Mouse (Mus musculus) megakaryocyte, embryonic 14.5 days (primary cell): ENCODE results near the gene Tbx10. TPM values are rescaled to one million over a fixed set of nuclear protein-coding genes. Genes with fewer than 3 reads are reported as not detected.
"Not testable (repeated sequence)": the region's sequence is repeated elsewhere in the genome, so short reads cannot be mapped to it uniquely, and the experiment has no call there.

Experiments
- H3K27me3 ChIP-seq: replicated peaks from 2 replicates; pipeline ENCODE3; 2012; ENCODE audit warnings: inconsistent platforms
- H3K36me3 ChIP-seq: replicated peaks from 2 replicates; pipeline ENCODE3; 2012; ENCODE audit warnings: low read length, inconsistent platforms, mixed read lengths
- H3K4me1 ChIP-seq: 2 replicates; pipeline ENCODE4 v1.6.1; 2012; ENCODE audit warnings: inconsistent platforms
- H3K4me3 ChIP-seq: replicated peaks from 2 replicates; pipeline ENCODE3; 2012; ENCODE audit warnings: moderate library complexity, mild to moderate bottlenecking, inconsistent platforms
- H3K9me3 ChIP-seq: 2 replicates; pipeline ENCODE4 v1.6.1; 2012; ENCODE audit warnings: inconsistent platforms
- FLI1 ChIP-seq: IDR thresholded peaks from 2 replicates; pipeline ENCODE4 v1.6.1; 2012; ENCODE audit warnings: low read length, inconsistent platforms, mixed read lengths
- GATA1 ChIP-seq: IDR thresholded peaks from 3 replicates; pipeline ENCODE4 v1.6.1; 2012; ENCODE audit warnings: mixed read lengths, low read length, inconsistent platforms, borderline replicate concordance
- polyA plus RNA-seq: library from polyadenylated mRNA; stranded (reverse); fragments of >175 nt; gene quantifications from 2 replicates; pipeline ENCODE4 v1.2.3, GENCODE M21; 2012; ENCODE audit warnings: low replicate concordance; ENCODE audit not compliant: insufficient read depth

Tbx10 gene
- polyA plus RNA-seq, 1 experiment, result not detected

DNA sequence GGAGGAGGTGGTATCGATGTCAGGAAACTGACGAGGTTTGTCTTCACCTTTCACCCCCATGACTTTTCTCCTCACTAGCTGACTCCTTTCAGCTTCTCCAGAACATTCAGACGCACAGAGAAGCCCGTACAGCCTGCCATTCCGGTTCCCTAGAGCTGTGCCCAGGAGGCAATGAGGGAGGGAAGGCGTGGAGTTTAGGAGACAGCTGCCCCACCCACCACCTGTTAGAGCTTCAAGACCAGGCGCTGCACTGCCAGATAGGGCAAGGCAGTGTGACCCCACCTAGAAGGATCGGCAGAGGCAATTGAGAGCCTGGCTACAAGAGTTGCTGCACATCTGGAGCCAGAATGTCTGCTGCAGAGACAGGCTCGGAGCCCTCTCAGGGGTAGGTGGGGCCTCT lies 20.3 kb upstream of the Tbx10 start, which contains the start of gene Aldh3b2:
Gene Aldh3b2 (plus strand): TSS at position 100 of the 400 bp plus-strand sequence.
- Histone ChIP-seq H3K4me1 (peaks cover 22% of the 10 kb centered on the region), H3K36me3 (no peaks in the 10 kb centered on the region), H3K4me3 (no peak within 1 kb of the TSS), H3K27me3 (peaks cover 63% of the 10 kb centered on the region), H3K9me3 (no peaks in the 10 kb centered on the region)
- no peak for TF ChIP-seq GATA1
- no peak for TF ChIP-seq FLI1

DNA sequence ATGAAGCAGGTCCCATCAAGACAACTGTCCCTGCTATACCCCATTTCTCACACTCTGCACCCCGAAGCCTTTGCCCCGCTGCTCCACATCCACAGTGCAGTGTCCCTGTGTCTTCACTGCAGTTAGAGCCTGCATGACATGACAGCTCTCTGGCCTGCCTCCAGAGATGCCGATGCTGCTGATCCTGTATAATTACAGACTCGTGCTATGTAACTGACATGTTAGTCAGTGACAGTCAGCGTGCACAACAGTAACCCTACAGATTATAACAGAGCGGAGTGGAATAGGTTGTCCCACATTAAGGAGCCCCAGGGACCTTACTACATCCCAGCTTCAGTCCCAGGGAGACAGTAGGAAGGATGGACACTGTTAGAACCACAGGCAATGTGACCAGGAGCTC lies 17.9 kb upstream of the Tbx10 start:
- H3K4me3 ChIP-seq, H3K9me3 ChIP-seq, H3K36me3 ChIP-seq: not testable (repeated sequence)
- Histone ChIP-seq H3K27me3 (peaks cover 57% of the 10 kb centered on the region), H3K4me1 (peaks cover 14% of the 10 kb centered on the region)

DNA sequence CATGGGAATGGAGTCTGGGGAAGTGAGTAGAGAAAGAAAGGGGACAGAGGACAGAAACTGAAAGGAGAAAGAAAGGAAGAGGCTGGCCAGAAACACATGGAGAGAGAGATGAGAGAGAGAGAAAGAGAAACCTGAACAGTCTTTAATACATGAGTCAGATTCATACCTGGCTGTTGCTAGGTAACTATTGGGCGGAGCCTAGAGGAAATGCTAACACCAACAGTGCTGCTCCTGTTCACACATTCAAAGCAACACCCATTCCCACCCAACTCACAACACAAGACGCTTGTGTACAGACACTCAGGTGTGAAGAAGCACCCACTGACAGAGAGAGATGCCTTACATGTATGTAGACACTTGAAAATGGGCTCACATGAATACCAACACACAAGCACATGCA lies 16.7 kb upstream of the Tbx10 start:
- no peaks in the 10 kb centered on the region for H3K9me3 ChIP-seq
- H3K36me3 ChIP-seq, result no peaks in the 10 kb centered on the region
- H3K4me1 ChIP-seq, result peaks cover 24% of the 10 kb centered on the region
- TF ChIP-seq FLI1, result no peak
- no peak for TF ChIP-seq GATA1
- H3K4me3 ChIP-seq, result no peak overlapping the region
- peaks cover 55% of the 10 kb centered on the region for H3K27me3 ChIP-seq

DNA sequence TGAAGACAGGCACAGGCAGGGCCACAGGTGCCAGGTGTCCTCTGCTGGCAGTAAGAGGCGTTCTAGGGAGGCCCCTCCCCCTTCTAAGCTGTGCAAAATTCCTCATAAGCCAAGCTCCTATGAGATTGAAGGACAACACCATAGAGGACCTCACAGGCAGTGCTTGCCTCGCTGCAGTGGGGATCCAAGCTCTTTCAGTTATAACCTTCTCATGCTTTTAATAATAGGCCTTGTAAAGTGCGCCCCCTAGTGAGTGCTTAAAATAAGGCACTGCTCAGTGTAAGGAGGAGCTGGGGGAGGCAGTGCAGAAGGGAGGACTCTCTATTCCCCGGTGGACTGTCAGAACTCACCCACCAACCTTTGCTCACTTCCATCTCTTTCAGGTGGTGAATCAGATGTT lies 12.2 kb upstream of the Tbx10 start:
- Histone ChIP-seq H3K9me3 (no peaks in the 10 kb centered on the region), H3K36me3 (no peaks in the 10 kb centered on the region), H3K27me3 (peaks cover 46% of the 10 kb centered on the region), H3K4me3 (peak overlapping the region; percentile 11), H3K4me1 (peaks cover 39% of the 10 kb centered on the region)
- TF ChIP-seq FLI1, result no peak
- TF ChIP-seq GATA1, result no peak

DNA sequence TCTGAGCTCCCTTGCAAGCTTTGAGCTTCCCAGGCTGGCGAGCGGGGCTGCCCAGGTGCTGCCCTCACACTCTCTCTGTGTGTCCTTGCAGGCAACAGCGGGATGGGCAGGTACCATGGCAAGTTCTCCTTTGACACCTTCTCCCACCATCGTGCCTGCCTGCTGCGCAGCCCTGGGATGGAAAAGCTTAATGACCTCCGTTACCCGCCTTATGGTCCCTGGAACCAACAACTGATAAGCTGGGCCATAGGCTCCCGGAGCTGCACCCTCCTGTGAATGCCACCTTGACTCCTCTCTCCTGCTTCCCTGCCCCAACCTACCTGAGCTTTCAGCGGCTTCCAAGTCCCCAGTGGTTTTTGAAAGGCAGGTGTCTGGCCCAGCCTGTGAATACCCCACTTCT lies 11.6 kb upstream of the Tbx10 start:
- no peak for TF ChIP-seq FLI1
- no peak for TF ChIP-seq GATA1

DNA sequence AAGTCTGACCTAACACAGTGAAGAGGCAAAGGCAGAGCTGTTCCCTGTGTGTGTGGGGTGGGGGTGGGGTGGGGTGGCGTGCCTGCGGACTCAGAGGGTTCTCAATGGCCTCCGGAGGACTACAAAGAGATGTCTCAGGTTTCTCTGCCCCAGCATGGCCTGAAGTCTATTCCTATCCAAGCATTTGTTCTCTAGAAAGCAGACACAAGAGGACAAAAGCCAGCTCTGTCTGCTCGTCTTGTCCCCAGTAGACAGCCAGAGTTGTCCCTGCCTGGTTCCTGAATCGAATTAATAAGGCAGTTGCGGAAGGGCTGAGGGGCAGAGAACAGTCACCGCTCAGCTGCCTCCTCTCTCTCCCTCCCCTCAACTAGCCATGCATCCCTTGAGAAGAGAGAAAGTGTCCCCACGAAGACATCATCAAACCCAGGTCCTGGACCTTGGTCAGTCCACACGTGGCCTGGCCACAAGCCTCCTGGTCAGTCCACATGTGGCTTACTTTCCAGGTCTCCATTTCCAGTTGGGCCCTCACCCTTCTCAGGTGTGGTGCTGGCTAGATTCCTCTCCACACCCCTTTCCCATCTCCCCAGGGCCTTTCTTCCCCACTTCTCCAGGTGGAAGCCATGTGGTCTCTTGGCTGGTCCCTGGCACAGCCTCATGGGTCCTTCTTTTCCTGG lies 8.9 kb upstream of the Tbx10 start:
- H3K36me3 ChIP-seq, result no peaks in the 10 kb centered on the region
- TF ChIP-seq FLI1 (no peak), GATA1 (no peak)
- no peak overlapping the region for H3K4me3 ChIP-seq
- H3K4me1 ChIP-seq, result peaks cover 61% of the 10 kb centered on the region
- H3K9me3 ChIP-seq, result peaks cover 3% of the 10 kb centered on the region
- peaks cover 30% of the 10 kb centered on the region for H3K27me3 ChIP-seq

More for the DNA sequence above, 11.6 kb upstream of the Tbx10 start:
- no peaks in the 10 kb centered on the region for H3K9me3 ChIP-seq
- peaks cover 42% of the 10 kb centered on the region for H3K27me3 ChIP-seq
- H3K4me3 ChIP-seq, result no peak overlapping the region
- no peaks in the 10 kb centered on the region for H3K36me3 ChIP-seq
- H3K4me1 ChIP-seq, result peaks cover 45% of the 10 kb centered on the region

DNA sequence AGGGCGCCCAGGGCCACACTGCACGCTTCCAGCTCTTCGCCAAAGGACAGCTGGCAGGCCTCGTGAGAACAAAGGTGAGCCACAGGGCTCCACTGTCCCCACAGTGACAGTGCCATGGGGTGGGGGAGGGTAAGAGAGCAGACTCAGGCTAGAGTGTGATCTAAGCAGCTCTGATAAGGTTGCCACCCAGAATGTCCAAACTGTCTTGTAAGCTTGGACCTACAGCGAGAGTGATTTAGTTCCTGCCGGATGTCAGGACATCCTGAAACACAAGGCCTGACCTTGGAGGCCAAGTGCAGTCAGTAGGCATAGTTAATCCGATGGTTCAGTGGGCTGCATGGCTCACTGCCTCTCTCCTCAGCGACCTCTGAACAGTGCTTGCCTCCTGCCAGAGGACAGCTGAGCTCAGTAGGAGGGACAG lies 7.3 kb upstream of the Tbx10 start:
- TF ChIP-seq GATA1 (no peak), FLI1 (no peak)
- peaks cover 55% of the 10 kb centered on the region for H3K4me1 ChIP-seq
- peaks cover 27% of the 10 kb centered on the region for H3K27me3 ChIP-seq
- H3K4me3 ChIP-seq, result peak overlapping the region; percentile 62
- peaks cover 6% of the 10 kb centered on the region for H3K9me3 ChIP-seq
- no peaks in the 10 kb centered on the region for H3K36me3 ChIP-seq

DNA sequence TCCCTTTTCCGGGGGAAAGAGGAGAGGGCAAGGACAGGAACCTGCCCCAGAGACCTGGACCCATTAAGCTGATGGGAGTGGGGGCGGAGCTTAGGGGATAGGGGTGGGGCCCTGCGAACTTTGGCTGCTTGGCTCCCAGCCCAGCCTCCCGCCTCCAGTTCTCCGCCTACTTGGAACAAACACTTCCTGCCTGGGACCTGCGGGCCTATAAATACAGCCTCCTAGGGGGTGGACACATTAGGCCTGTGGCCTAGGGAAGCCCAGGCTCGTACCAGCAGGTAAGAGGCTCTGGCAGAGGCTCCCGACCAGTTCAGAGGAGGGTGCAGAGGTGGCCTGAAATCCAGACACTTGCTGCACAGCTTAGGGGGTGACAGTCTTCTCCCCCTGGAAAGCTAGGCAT lies 6.2 kb upstream of the Tbx10 start, which contains the start of gene Acy3:
Gene Acy3 (plus strand): TSS at position 237 of the 400 bp plus-strand sequence.
- TF ChIP-seq FLI1, result no peak
- TF ChIP-seq GATA1, result no peak
- Histone ChIP-seq H3K4me3 (peak within 1 kb of the TSS; percentile 62), H3K9me3 (peaks cover 6% of the 10 kb centered on the region), H3K27me3 (peaks cover 28% of the 10 kb centered on the region), H3K36me3 (no peaks in the 10 kb centered on the region), H3K4me1 (peaks cover 48% of the 10 kb centered on the region)

DNA sequence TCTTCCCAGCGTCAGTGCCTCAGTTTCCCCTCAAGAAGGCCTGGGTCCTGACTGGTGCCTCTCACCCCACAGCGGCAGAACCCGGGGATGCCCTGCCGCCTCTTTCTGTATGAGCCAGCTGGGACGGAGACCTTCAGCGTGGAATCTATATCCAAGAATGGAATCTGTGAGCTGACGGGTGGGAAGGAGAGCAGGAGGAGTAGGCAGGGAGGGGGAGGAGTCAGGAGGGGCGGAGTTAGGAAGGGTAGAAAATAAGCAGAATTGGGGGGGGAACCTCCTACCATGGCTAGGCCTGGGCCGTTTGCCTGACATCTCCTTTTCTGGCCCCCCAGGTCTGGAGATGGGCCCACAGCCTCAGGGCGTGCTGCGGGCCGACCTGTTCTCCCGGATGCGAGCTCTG lies 4.5 kb upstream of the Tbx10 start:
- H3K36me3 ChIP-seq, result no peaks in the 10 kb centered on the region
- H3K4me3 ChIP-seq, result no peak overlapping the region
- H3K4me1 ChIP-seq, result peaks cover 48% of the 10 kb centered on the region
- no peak for TF ChIP-seq GATA1
- no peak for TF ChIP-seq FLI1
- H3K27me3 ChIP-seq, result peaks cover 39% of the 10 kb centered on the region
- peaks cover 6% of the 10 kb centered on the region for H3K9me3 ChIP-seq

DNA sequence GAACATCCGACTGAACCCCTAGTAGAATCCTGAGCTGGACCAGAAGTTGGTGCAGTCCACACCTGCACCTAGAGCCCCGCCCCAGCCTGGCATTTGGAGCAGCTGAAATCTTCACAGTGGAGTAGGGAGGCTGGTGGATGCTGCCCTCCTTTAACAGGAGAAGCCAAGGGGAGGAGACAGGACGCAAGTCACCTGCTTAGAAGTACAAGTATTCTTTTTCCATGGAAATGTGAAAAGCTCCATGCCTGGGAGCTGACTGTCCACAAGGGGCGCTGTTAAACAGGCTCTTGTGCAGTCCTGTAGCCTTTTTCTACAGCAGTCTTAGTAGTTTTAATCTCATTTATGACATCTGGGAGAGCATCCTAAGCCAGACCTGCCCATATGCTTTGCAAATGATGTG lies 3.8 kb upstream of the Tbx10 start:
- H3K4me3 ChIP-seq, result no peak overlapping the region
- peaks cover 6% of the 10 kb centered on the region for H3K9me3 ChIP-seq
- H3K4me1 ChIP-seq, result peaks cover 46% of the 10 kb centered on the region
- no peaks in the 10 kb centered on the region for H3K36me3 ChIP-seq
- peaks cover 38% of the 10 kb centered on the region for H3K27me3 ChIP-seq
- no peak for TF ChIP-seq GATA1
- TF ChIP-seq FLI1, result no peak
